Mouse (Mus musculus) gastrocnemius, postnatal 36 days (tissue): ENCODE measurements around the gene Fscn1. TPM values are rescaled to one million over a fixed set of nuclear protein-coding genes. Genes with fewer than 3 reads are reported as not detected.

Source experiments
- total RNA-seq, 2 experiments: library from RNA; stranded (reverse); gene quantifications; 2 replicates each; pipeline ENCODE4 v1.2.3; 2021

The Fscn1 gene
- total RNA-seq, 2 experiments from 2014 or later = 9.8 to 12.0 TPM

Other genes starting within 250 kb of the Fscn1 start
- gene Tnrc18, start 142.7 kb upstream of the Fscn1 start, total RNA-seq = 10 to 100 TPM; 27.1 to 27.6 TPM
- 1 to 10 TPM; 5.7 to 6.0 TPM for gene Fbxl18, start 64.9 kb upstream of the Fscn1 start, total RNA-seq
- gene Actb, start 53.6 kb upstream of the Fscn1 start, total RNA-seq = 100 to 1,000 TPM; 427 to 440 TPM
- 10 to 100 TPM; 14.2 to 16.3 TPM for gene Rnf216, start 152.7 kb downstream of the Fscn1 start, total RNA-seq
- gene Olfr718-ps1, start 187.2 kb downstream of the Fscn1 start, total RNA-seq = not detected
- 1 to 10 TPM; 2.6 to 4.0 TPM for gene Rbak, start 220.4 kb downstream of the Fscn1 start, total RNA-seq
- not detected for gene Spdye4b, start 220.7 kb downstream of the Fscn1 start, total RNA-seq